Mouse (Mus musculus): ENCODE results near the gene Ap1g2. TPM values are rescaled to one million over a fixed set of nuclear protein-coding genes. Genes with fewer than 3 reads are reported as not detected.

Gene Ap1g2
- polyA plus RNA-seq, 1 experiment from 2014 or later = 9.8 TPM

GRCm38 (mm10) chr14:55122359-55122758 lies 16.0 kb upstream of the Ap1g2 start:
- Histone ChIP-seq H3K36me3 (ENCODE audit: poor library complexity, severe bottlenecking) (no peaks in the 10 kb centered on the region), H3K9ac (peak overlapping the region; percentile 10; the same call in 1 of the 2 replicates), H3K27ac (0 out of 2 replicates have a peak overlapping the region, but pooled peaks have one; percentile 22), H3K4me2 (peak overlapping the region; percentile 36), H3K27me3 (peaks cover 2% of the 10 kb centered on the region; the same call in 1 of the 2 replicates), H3K4me3 (no peak overlapping the region), H3K9me3 (replicated peaks) (no peaks in the 10 kb centered on the region), H3K4me1 (peaks cover 13% of the 10 kb centered on the region)
- WGBS = 24% methylated on average over 8 of the region's 8 CpGs
- ATAC-seq = no peak; the same call in 1 of the 2 replicates

GRCm38 (mm10) chr14:55121947-55122346 lies 15.6 kb upstream of the Ap1g2 start:
- peaks cover 4% of the 10 kb centered on the region; the same call in 1 of the 2 replicates for H3K27me3 ChIP-seq
- peak overlapping the region; percentile 10; the same call in 1 of the 2 replicates for H3K9ac ChIP-seq
- H3K4me1 ChIP-seq = peaks cover 17% of the 10 kb centered on the region
- H3K4me3 ChIP-seq = no peak overlapping the region
- H3K4me2 ChIP-seq = peak overlapping the region; percentile 36
- WGBS = 6% methylated on average over 5 of the region's 5 CpGs
- no peaks in the 10 kb centered on the region for H3K9me3 ChIP-seq (replicated peaks)
- H3K27ac ChIP-seq = 0 out of 2 replicates have a peak overlapping the region, but pooled peaks have one; percentile 22
- ATAC-seq = peak; percentile 71
- H3K36me3 ChIP-seq (ENCODE audit: poor library complexity, severe bottlenecking) = no peaks in the 10 kb centered on the region

GRCm38 (mm10) chr14:55119421-55120134 lies 13.2 kb upstream of the Ap1g2 start:
- Histone ChIP-seq H3K9ac (no peak overlapping the region), H3K4me3 (no peak overlapping the region), H3K9me3 (replicated peaks) (no peaks in the 10 kb centered on the region), H3K36me3 (ENCODE audit: poor library complexity, severe bottlenecking) (no peaks in the 10 kb centered on the region), H3K27ac (no peak overlapping the region), H3K4me1 (peaks cover 35% of the 10 kb centered on the region), H3K4me2 (no peak overlapping the region), H3K27me3 (peaks cover 4% of the 10 kb centered on the region; the same call in 1 of the 2 replicates)
- ATAC-seq = no peak
- WGBS = 69% methylated on average over 4 of the region's 4 CpGs

- Histone ChIP-seq H3K4me2 (no peak overlapping the region), H3K36me3 (ENCODE audit: poor library complexity, severe bottlenecking) (no peaks in the 10 kb centered on the region), H3K27me3 (peaks cover 9% of the 10 kb centered on the region), H3K9me3 (replicated peaks) (no peaks in the 10 kb centered on the region), H3K4me1 (peaks cover 43% of the 10 kb centered on the region), H3K4me3 (no peak overlapping the region), H3K9ac (no peak overlapping the region), H3K27ac (no peak overlapping the region)
- no peak for ATAC-seq
- WGBS = 73% methylated on average over 4 of the region's 4 CpGs
Measured at GRCm38 (mm10) chr14:55118852-55119251, 12.5 kb upstream of the Ap1g2 start.

- peak within 1 kb of the TSS; percentile 87 for H3K9ac ChIP-seq
- peaks cover 11% of the 10 kb centered on the region for H3K36me3 ChIP-seq (ENCODE audit: poor library complexity, severe bottlenecking)
- peak within 1 kb of the TSS; percentile 98 for H3K4me2 ChIP-seq
- H3K4me1 ChIP-seq = peaks cover 47% of the 10 kb centered on the region
- H3K9me3 ChIP-seq (replicated peaks) = no peaks in the 10 kb centered on the region
- peak within 1 kb of the TSS; percentile 76 for H3K4me3 ChIP-seq
- peaks cover 25% of the 10 kb centered on the region for H3K27me3 ChIP-seq
- 5% methylated on average over 21 of the region's 21 CpGs for WGBS
- ATAC-seq = peak; percentile 57
- peak within 1 kb of the TSS; percentile 88 for H3K27ac ChIP-seq
Measured at GRCm38 (mm10) chr14:55116425-55117200, 10.2 kb upstream of the Ap1g2 start, which contains the start of gene Jph4. Gene Jph4 (minus strand): TSS chr14:55116935.

- Histone ChIP-seq H3K4me1 (peaks cover 49% of the 10 kb centered on the region), H3K4me2 (peak overlapping the region; percentile 98), H3K9ac (peak overlapping the region; percentile 87), H3K9me3 (replicated peaks) (no peaks in the 10 kb centered on the region), H3K27me3 (peaks cover 26% of the 10 kb centered on the region), H3K4me3 (peak overlapping the region; percentile 76), H3K27ac (peak overlapping the region; percentile 88), H3K36me3 (ENCODE audit: poor library complexity, severe bottlenecking) (peaks cover 11% of the 10 kb centered on the region)
- WGBS = 0% methylated on average over 8 of the region's 8 CpGs
- ATAC-seq = peak; percentile 36
Measured at GRCm38 (mm10) chr14:55115846-55116245, 9.5 kb upstream of the Ap1g2 start.

- Histone ChIP-seq H3K9ac (peak overlapping the region; percentile 87), H3K9me3 (replicated peaks) (no peaks in the 10 kb centered on the region), H3K36me3 (ENCODE audit: poor library complexity, severe bottlenecking) (peaks cover 11% of the 10 kb centered on the region), H3K4me2 (peak overlapping the region; percentile 98), H3K4me1 (peaks cover 53% of the 10 kb centered on the region), H3K4me3 (peak overlapping the region; percentile 76), H3K27me3 (peaks cover 31% of the 10 kb centered on the region), H3K27ac (peak overlapping the region; percentile 88)
- peak; percentile 39 for ATAC-seq
- WGBS = under 1% methylated on average over 72 of the region's 78 CpGs
Measured at GRCm38 (mm10) chr14:55114759-55115701, 8.6 kb upstream of the Ap1g2 start.

- peaks cover 11% of the 10 kb centered on the region for H3K36me3 ChIP-seq (ENCODE audit: poor library complexity, severe bottlenecking)
- peaks cover 34% of the 10 kb centered on the region for H3K27me3 ChIP-seq
- no peak for ATAC-seq
- peak overlapping the region; percentile 98 for H3K4me2 ChIP-seq
- peak overlapping the region; percentile 87 for H3K9ac ChIP-seq
- peaks cover 62% of the 10 kb centered on the region for H3K4me1 ChIP-seq
- peak overlapping the region; percentile 88; the same call in 1 of the 2 replicates for H3K27ac ChIP-seq
- WGBS = 12% methylated on average over 26 of the region's 26 CpGs
- H3K9me3 ChIP-seq (replicated peaks) = no peaks in the 10 kb centered on the region
- H3K4me3 ChIP-seq = peak overlapping the region; percentile 76
Measured at GRCm38 (mm10) chr14:55113975-55114645, 7.7 kb upstream of the Ap1g2 start.

GRCm38 (mm10) chr14:55113351-55113974 lies 7.1 kb upstream of the Ap1g2 start:
- ATAC-seq = no peak
- H3K27ac ChIP-seq = no peak overlapping the region
- no peaks in the 10 kb centered on the region for H3K9me3 ChIP-seq (replicated peaks)
- WGBS = 79% methylated on average over 51 of the region's 51 CpGs
- H3K27me3 ChIP-seq = peaks cover 34% of the 10 kb centered on the region
- H3K36me3 ChIP-seq (ENCODE audit: poor library complexity, severe bottlenecking) = peaks cover 11% of the 10 kb centered on the region
- H3K4me2 ChIP-seq = peak overlapping the region; percentile 98
- H3K9ac ChIP-seq = 0 out of 2 replicates have a peak overlapping the region, but pooled peaks have one; percentile 87
- H3K4me1 ChIP-seq = peaks cover 69% of the 10 kb centered on the region
- peak overlapping the region; percentile 76 for H3K4me3 ChIP-seq

- 81% methylated on average over 2 of the region's 2 CpGs for WGBS
- H3K27me3 ChIP-seq = peaks cover 30% of the 10 kb centered on the region
- H3K36me3 ChIP-seq (ENCODE audit: poor library complexity, severe bottlenecking) = peaks cover 11% of the 10 kb centered on the region
- no peak overlapping the region for H3K9ac ChIP-seq
- H3K4me2 ChIP-seq = peak overlapping the region; percentile 14; the same call in 1 of the 2 replicates
- H3K4me3 ChIP-seq = no peak overlapping the region
- H3K4me1 ChIP-seq = peaks cover 77% of the 10 kb centered on the region
- H3K9me3 ChIP-seq (replicated peaks) = no peaks in the 10 kb centered on the region
- H3K27ac ChIP-seq = no peak overlapping the region
- no peak for ATAC-seq
Measured at GRCm38 (mm10) chr14:55111720-55112119, 5.3 kb upstream of the Ap1g2 start.
